Mouse (Mus musculus) forebrain, embryonic 11.5 days (tissue): ENCODE data around the gene 1700028K03Rik. TPM values are rescaled to one million over a fixed set of nuclear protein-coding genes. Genes with fewer than 3 reads are reported as not detected.

Experiments
- ATAC-seq: fragments of 200-750 bp; cut with Nextera tagmentation; replicated peaks from 2 replicates; pipeline ENCODE4 v1.8.0; 2017; ENCODE audit warnings: moderate TSS enrichment; ENCODE audit not compliant: low FRiP score
- DNase-seq: peaks from one replicate; pipeline ENCODE4 v3.0.0-alpha.2; 2017; ENCODE audit warnings: low spot score
- H3K27ac ChIP-seq: fragments of 300-500 bp; sonication (generic); 2 replicates; pipeline ENCODE4 v1.5.1; 2014; ENCODE audit warnings: low read depth, low read length
- H3K27me3 ChIP-seq: fragments of 300-500 bp; sonication (generic); 2 replicates; pipeline ENCODE4 v1.6.1; 2014; ENCODE audit warnings: mild to moderate bottlenecking, low read length, mixed read lengths; ENCODE audit not compliant: control insufficient read depth, insufficient read depth
- H3K36me3 ChIP-seq: fragments of 300-500 bp; sonication (generic); 2 replicates; pipeline ENCODE4 v1.6.1; 2014; ENCODE audit warnings: mild to moderate bottlenecking, low read length, moderate library complexity, mixed read lengths; ENCODE audit not compliant: control insufficient read depth, insufficient read depth
- H3K4me1 ChIP-seq: fragments of 300-500 bp; sonication (generic); replicated peaks from 2 replicates; pipeline ENCODE4 v1.6.1; 2014; ENCODE audit warnings: low read length, mixed read lengths; ENCODE audit not compliant: control insufficient read depth, insufficient read depth
- H3K4me2 ChIP-seq: fragments of 300-500 bp; sonication (generic); 2 replicates; pipeline ENCODE4 v1.6.1; 2014; ENCODE audit warnings: low read depth, mild to moderate bottlenecking, low read length, moderate library complexity, mixed read lengths; ENCODE audit not compliant: severe bottlenecking
- H3K4me3 ChIP-seq: fragments of 300-500 bp; sonication (generic); 2 replicates; pipeline ENCODE4 v1.5.1; 2014; ENCODE audit warnings: low read depth, low read length
- H3K9ac ChIP-seq: fragments of 300-500 bp; sonication (generic); 2 replicates; pipeline ENCODE4 v1.6.1; 2014; ENCODE audit warnings: low read length
- H3K9me3 ChIP-seq: fragments of 300-500 bp; sonication (generic); 2 replicates; pipeline ENCODE4 v1.6.1; 2016; ENCODE audit warnings: low read length, mixed read lengths; ENCODE audit not compliant: control insufficient read depth
- WGBS: fragments of 180-500 bp; shearing (Covaris S2); extraction: QIAGEN DNeasy Blood & Tissue Kit; methylation state at CpG from one replicate; pipeline ENCODE4 v1.1.7; 2014; 5-methylcytosine and 5-hydroxymethylcytosine counted together
- polyA plus RNA-seq: library from polyadenylated mRNA; unstranded; fragments of >200 nt; fragmentation: Nextera tagmentation; extraction: Ambion mirVana; gene quantifications from 2 replicates; pipeline ENCODE4 v1.2.1, GENCODE M21; 2014

Gene 1700028K03Rik
- polyA plus RNA-seq, 1 experiment from 2014 or later, result 0.16 TPM

- no peak overlapping the region for H3K27ac ChIP-seq
- H3K9ac ChIP-seq, result no peak overlapping the region
- H3K4me1 ChIP-seq, result no peaks in the 10 kb centered on the region
- DNase-seq (no peak), ATAC-seq (no peak)
- H3K27me3 ChIP-seq, result no peaks in the 10 kb centered on the region
- no peaks in the 10 kb centered on the region for H3K9me3 ChIP-seq
- H3K4me3 ChIP-seq, result no peak overlapping the region
- 92% methylated on average over 6 of the region's 6 CpGs for WGBS
- no peak overlapping the region for H3K4me2 ChIP-seq
- H3K36me3 ChIP-seq, result no peaks in the 10 kb centered on the region
Observed at GRCm38 (mm10) chr5:107521386-107521785, 13.1 kb upstream of the 1700028K03Rik start.

- no peak for ATAC-seq
- no peak overlapping the region for H3K27ac ChIP-seq
- no peak overlapping the region for H3K4me2 ChIP-seq
- no peaks in the 10 kb centered on the region for H3K4me1 ChIP-seq
- H3K4me3 ChIP-seq, result no peak overlapping the region
- H3K36me3 ChIP-seq, result no peaks in the 10 kb centered on the region
- no peak for DNase-seq
- 88% methylated on average over 7 of the region's 7 CpGs for WGBS
- H3K9ac ChIP-seq, result no peak overlapping the region
- no peaks in the 10 kb centered on the region for H3K9me3 ChIP-seq
- no peaks in the 10 kb centered on the region for H3K27me3 ChIP-seq
Observed at GRCm38 (mm10) chr5:107521897-107522296, 12.6 kb upstream of the 1700028K03Rik start.

- Histone ChIP-seq H3K9me3 (no peaks in the 10 kb centered on the region), H3K4me2 (no peak overlapping the region), H3K9ac (no peak overlapping the region), H3K4me3 (no peak overlapping the region), H3K27ac (no peak overlapping the region), H3K36me3 (no peaks in the 10 kb centered on the region), H3K27me3 (no peaks in the 10 kb centered on the region), H3K4me1 (no peaks in the 10 kb centered on the region)
- 90% methylated on average over 10 of the region's 10 CpGs for WGBS
- DNase-seq (no peak), ATAC-seq (no peak)
Observed at GRCm38 (mm10) chr5:107524281-107524680, 10.2 kb upstream of the 1700028K03Rik start.

GRCm38 (mm10) chr5:107528856-107529255 lies 5.7 kb upstream of the 1700028K03Rik start:
- no peaks in the 10 kb centered on the region for H3K27me3 ChIP-seq
- H3K9ac ChIP-seq, result no peak overlapping the region
- H3K36me3 ChIP-seq, result no peaks in the 10 kb centered on the region
- 93% methylated on average over 3 of the region's 3 CpGs for WGBS
- H3K4me3 ChIP-seq, result no peak overlapping the region
- no peak for DNase-seq
- no peak overlapping the region for H3K4me2 ChIP-seq
- no peaks in the 10 kb centered on the region for H3K9me3 ChIP-seq
- ATAC-seq, result no peak
- H3K4me1 ChIP-seq, result no peaks in the 10 kb centered on the region
- H3K27ac ChIP-seq, result no peak overlapping the region

GRCm38 (mm10) chr5:107533590-107533989 lies 919 bp upstream of the 1700028K03Rik start:
- Histone ChIP-seq H3K4me3 (no peak overlapping the region), H3K36me3 (no peaks in the 10 kb centered on the region), H3K9me3 (no peaks in the 10 kb centered on the region), H3K4me1 (no peaks in the 10 kb centered on the region), H3K27ac (no peak overlapping the region), H3K9ac (no peak overlapping the region), H3K4me2 (no peak overlapping the region), H3K27me3 (no peaks in the 10 kb centered on the region)
- ATAC-seq (no peak), DNase-seq (no peak)
- WGBS, result 74% methylated on average over 2 of the region's 2 CpGs

GRCm38 (mm10) chr5:107541696-107542095 lies 7.2 kb downstream of the 1700028K03Rik start:
- H3K4me3 ChIP-seq, result no peak overlapping the region
- ATAC-seq, result no peak
- no peaks in the 10 kb centered on the region for H3K4me1 ChIP-seq
- H3K27ac ChIP-seq, result no peak overlapping the region
- no peak overlapping the region for H3K9ac ChIP-seq
- no peak overlapping the region for H3K4me2 ChIP-seq
- no peaks in the 10 kb centered on the region for H3K36me3 ChIP-seq
- 27% methylated on average over 7 of the region's 7 CpGs for WGBS
- no peaks in the 10 kb centered on the region for H3K27me3 ChIP-seq
- H3K9me3 ChIP-seq, result no peaks in the 10 kb centered on the region
- no peak for DNase-seq

- ATAC-seq (no peak), DNase-seq (no peak)
- Histone ChIP-seq H3K4me2 (no peak overlapping the region), H3K9me3 (no peaks in the 10 kb centered on the region), H3K27ac (no peak overlapping the region), H3K4me1 (no peaks in the 10 kb centered on the region), H3K9ac (no peak overlapping the region), H3K36me3 (no peaks in the 10 kb centered on the region), H3K4me3 (no peak overlapping the region), H3K27me3 (no peaks in the 10 kb centered on the region)
- 90% methylated on average over 4 of the region's 4 CpGs for WGBS
Observed at GRCm38 (mm10) chr5:107545927-107546326, 11.4 kb downstream of the 1700028K03Rik start.

- ATAC-seq, result no peak
- 85% methylated on average over 3 of the region's 3 CpGs for WGBS
- H3K9ac ChIP-seq, result no peak overlapping the region
- H3K36me3 ChIP-seq, result no peaks in the 10 kb centered on the region
- H3K4me1 ChIP-seq, result no peaks in the 10 kb centered on the region
- H3K27ac ChIP-seq, result no peak overlapping the region
- H3K9me3 ChIP-seq, result no peaks in the 10 kb centered on the region
- H3K27me3 ChIP-seq, result no peaks in the 10 kb centered on the region
- no peak for DNase-seq
- no peak overlapping the region for H3K4me2 ChIP-seq
- H3K4me3 ChIP-seq, result no peak overlapping the region
Observed at GRCm38 (mm10) chr5:107547955-107548354, 13.4 kb downstream of the 1700028K03Rik start.

- Histone ChIP-seq H3K27me3 (no peaks in the 10 kb centered on the region), H3K9ac (no peak overlapping the region), H3K4me1 (no peaks in the 10 kb centered on the region), H3K9me3 (no peaks in the 10 kb centered on the region), H3K27ac (no peak overlapping the region), H3K36me3 (no peaks in the 10 kb centered on the region), H3K4me3 (no peak overlapping the region), H3K4me2 (no peak overlapping the region)
- 85% methylated on average over 3 of the region's 3 CpGs for WGBS
- ATAC-seq (no peak), DNase-seq (no peak)
Observed at GRCm38 (mm10) chr5:107548444-107548843, 13.9 kb downstream of the 1700028K03Rik start.
